Mouse (Mus musculus): Measurements from ENCODE around the gene Cope. TPM values are rescaled to one million over a fixed set of nuclear protein-coding genes. Genes with fewer than 3 reads are reported as not detected.

Cope gene
- polyA plus RNA-seq, 1 experiment = 263 TPM

DNA sequence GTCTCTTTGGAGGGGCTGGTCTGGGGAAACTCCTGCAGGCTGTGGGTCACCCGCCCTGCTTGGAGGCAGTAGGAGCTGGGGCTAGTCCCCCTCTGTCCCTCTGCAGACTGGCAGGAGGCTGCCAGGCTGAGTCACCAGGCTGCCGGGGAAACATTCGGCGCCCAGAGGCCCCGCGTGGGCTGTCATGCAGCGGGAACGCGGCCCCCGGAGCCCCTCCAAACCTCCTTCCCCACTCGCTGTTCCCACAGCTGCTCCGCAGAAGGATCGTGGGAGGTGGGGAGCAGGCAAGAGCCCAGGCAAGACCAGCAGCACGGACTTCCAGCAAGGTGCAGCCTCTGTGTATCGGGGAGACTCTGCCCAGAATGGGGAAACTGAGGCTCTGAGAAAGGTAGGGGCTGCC is 24.1 kb upstream of the Cope start:
- TF ChIP-seq POLR2A (IDR thresholded peaks at IDR 0.05; ENCODE audit: borderline replicate concordance, extremely low read depth, insufficient read depth, insufficient read length, poor library complexity, severe bottlenecking) (no peak), CTCF (IDR thresholded peaks at IDR 0.05; ENCODE audit: borderline replicate concordance, extremely low read depth, insufficient read depth, insufficient read length) (no peak)
- DNase-seq (ENCODE audit: low read depth) = no peak

DNA sequence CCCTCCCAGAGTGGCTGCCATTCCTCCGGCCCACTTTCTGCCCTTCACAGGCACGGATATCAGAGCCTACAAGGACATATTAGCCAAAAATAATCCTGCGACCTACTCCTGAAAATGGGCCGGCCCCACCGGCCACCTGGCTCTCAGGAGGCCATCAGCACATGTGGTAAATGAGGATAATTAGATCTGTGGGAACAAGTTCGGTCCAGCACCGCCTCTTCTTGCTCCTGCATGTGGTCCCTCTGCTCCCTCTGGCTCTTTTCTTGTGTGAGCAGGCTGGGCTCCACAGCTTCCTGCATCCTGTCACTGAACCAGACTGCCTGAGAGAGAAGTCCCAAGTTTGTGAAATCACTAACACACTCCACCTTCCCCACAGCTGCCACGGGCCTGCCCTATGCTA is 23.1 kb upstream of the Cope start:
- TF ChIP-seq CTCF (IDR thresholded peaks at IDR 0.05; ENCODE audit: borderline replicate concordance, extremely low read depth, insufficient read depth, insufficient read length) (no peak), POLR2A (IDR thresholded peaks at IDR 0.05; ENCODE audit: borderline replicate concordance, extremely low read depth, insufficient read depth, insufficient read length, poor library complexity, severe bottlenecking) (no peak)
- DNase-seq (ENCODE audit: low read depth) = no peak

DNA sequence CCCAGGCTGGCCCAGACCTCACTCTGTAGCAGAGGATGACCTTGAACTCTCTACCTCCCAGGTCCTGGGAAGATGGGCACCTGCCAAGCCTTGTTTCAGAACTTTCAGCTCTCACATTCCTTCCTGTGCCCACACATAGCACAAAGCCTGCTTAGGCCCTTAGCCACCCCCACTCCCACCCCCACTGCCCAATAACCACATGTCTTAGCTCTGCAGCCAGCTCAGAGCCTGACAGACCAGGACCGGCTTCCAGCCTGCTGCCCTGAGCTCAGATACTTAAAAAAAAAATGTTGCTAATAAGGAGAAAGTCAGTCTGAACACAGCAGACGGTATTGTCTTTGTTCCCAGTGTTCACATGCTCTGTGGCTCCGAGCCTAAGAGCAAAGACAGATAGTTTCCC is 21.3 kb upstream of the Cope start:
- no peak for DNase-seq (ENCODE audit: low read depth)
- no peak for TF ChIP-seq CTCF (IDR thresholded peaks at IDR 0.05; ENCODE audit: borderline replicate concordance, extremely low read depth, insufficient read depth, insufficient read length)
- no peak for TF ChIP-seq POLR2A (IDR thresholded peaks at IDR 0.05; ENCODE audit: borderline replicate concordance, extremely low read depth, insufficient read depth, insufficient read length, poor library complexity, severe bottlenecking)

DNA sequence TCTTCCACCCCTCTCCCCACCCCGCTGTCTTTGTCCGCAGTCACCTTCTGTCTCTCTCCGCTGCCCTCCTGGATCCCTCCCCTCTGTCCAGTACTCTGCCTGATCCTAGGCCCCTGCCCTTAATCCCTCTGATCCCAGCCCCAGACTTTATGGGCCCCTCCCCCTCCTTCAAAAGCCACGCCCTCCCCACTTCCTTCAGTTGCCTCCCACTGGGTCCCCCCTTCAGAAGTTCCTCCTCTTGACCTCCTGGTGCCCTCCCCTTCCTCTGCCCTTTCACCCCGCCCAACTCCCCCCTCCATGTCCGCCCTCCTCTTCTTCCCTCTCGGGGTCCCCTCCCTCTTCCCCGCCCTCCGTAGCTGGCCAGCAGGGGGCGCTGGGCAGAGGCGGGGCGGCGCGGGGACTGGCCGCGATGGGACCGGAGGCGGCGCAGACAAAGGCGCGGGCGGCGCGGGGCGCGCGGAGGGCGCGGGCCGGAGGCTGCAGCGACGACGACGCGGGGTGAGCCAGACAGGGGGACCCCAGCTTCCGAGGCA is 19.6 kb upstream of the Cope start, which contains the start of gene Homer3:
Homer3 (plus strand) TSS at position 225 of the 533 bp plus-strand sequence.
- TF ChIP-seq POLR2A (IDR thresholded peaks at IDR 0.05; ENCODE audit: borderline replicate concordance, extremely low read depth, insufficient read depth, insufficient read length, poor library complexity, severe bottlenecking) (peak; percentile 96), CTCF (IDR thresholded peaks at IDR 0.05; ENCODE audit: borderline replicate concordance, extremely low read depth, insufficient read depth, insufficient read length) (peak; percentile 82)
- peak; percentile 93 for DNase-seq (ENCODE audit: low read depth)

DNA sequence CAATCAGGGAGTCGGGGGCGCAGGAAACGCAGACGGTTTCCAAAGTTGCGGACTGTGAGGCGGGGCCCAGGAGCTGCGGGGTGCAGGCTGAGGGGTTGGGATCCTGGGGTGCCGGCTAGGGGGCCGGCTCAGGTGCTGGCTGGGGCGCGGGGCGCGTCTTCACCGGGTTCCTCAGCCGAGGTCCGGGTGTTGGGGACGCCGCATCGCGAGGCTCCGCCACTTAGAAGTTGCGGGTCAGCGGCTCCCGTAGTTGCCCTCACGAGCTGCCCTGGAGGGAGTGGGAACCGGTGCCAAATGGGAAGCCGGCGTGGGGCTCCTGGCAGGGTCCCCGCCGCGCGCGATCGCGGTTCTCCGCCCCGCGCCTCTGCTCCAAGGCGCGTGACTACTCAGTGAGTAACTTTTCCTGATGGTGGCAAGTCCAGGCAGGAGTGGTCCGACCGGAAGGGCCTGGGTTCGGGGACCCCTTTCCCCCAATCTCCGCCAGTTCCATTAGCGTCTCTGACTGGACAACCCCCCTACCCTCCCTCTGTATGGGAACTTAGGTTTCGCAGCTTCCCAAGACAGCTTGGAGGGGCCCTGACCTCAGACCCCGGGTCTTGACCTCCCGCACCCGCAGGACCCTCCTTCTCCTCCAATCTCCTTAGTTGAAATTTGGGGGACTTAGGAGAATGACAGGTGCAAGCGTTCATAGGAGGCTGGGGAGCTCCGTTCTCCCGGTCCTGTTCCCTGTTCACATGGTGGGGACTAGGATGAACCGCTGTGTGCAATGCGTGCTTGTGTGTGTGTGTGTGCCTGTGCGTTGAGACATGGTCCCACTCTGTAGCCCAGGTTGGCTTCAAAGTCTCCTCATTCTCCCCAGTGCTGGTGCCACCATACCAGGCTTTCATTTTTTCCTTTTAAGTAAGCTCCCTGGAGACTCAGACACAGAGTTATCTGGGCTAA is 18.9 kb upstream of the Cope start:
- DNase-seq (ENCODE audit: low read depth) = peak; percentile 45
- no peak for TF ChIP-seq CTCF (IDR thresholded peaks at IDR 0.05; ENCODE audit: borderline replicate concordance, extremely low read depth, insufficient read depth, insufficient read length)
- TF ChIP-seq POLR2A (IDR thresholded peaks at IDR 0.05; ENCODE audit: borderline replicate concordance, extremely low read depth, insufficient read depth, insufficient read length, poor library complexity, severe bottlenecking) = no peak

DNA sequence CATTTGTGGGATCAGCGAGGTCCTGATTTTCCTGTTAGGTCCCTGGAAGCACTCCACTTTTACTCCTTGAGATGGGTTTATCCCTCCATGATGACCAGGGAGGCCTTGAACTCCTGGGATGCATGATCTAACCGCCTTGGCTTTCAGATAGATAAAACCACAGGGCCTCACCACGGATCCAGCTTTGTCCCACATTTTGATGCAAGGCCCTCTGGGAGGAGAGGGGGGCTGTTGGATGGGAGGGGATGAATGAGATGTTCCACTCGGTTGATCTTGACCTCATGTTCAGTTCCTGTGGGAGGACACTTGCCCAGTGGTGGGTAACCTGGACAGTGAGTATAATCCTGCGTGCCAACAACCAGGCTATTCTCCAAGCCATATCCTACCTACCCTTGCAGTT is 17.9 kb upstream of the Cope start:
- TF ChIP-seq POLR2A (IDR thresholded peaks at IDR 0.05; ENCODE audit: borderline replicate concordance, extremely low read depth, insufficient read depth, insufficient read length, poor library complexity, severe bottlenecking) = no peak
- no peak for TF ChIP-seq CTCF (IDR thresholded peaks at IDR 0.05; ENCODE audit: borderline replicate concordance, extremely low read depth, insufficient read depth, insufficient read length)
- no peak for DNase-seq (ENCODE audit: low read depth)

DNA sequence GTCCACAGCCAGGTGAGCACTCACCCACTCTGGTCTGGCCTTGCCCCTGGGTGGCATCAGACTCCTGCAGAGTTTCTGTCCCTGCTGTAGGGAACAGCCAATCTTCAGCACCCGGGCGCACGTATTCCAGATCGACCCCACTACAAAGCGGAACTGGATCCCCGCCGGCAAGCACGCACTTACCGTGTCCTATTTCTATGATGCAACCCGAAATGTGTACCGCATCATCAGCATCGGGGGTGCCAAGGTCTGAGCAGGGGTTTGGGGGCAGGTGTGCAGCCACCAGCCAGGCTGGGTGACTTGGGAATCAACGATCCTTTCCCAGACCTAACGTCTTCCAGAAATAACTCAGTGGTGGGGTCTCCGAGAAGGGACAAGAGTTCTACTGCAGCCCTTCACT is 17.0 kb upstream of the Cope start:
- DNase-seq (ENCODE audit: low read depth) = no peak
- TF ChIP-seq CTCF (IDR thresholded peaks at IDR 0.05; ENCODE audit: borderline replicate concordance, extremely low read depth, insufficient read depth, insufficient read length) = no peak
- no peak for TF ChIP-seq POLR2A (IDR thresholded peaks at IDR 0.05; ENCODE audit: borderline replicate concordance, extremely low read depth, insufficient read depth, insufficient read length, poor library complexity, severe bottlenecking)

DNA sequence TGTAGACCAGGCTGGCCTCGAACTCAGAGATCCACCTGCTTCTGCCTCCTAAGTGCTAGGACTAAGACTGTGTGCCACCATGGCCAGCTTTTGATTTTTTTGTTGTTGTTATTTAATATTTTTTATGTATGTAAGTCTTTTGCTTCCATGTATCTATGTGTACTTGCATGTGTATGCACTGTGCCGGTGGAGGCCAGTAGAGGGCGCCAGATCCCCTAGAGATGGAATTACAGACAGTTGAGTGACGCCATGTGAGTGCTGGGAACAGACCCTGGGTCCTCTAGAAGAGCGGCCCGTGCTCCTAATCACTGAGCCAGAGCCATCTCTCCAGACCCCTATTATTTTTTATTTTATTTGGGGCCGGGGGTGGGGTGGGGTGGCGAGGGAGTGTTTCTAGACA is 15.6 kb upstream of the Cope start:
- TF ChIP-seq CTCF (IDR thresholded peaks at IDR 0.05; ENCODE audit: borderline replicate concordance, extremely low read depth, insufficient read depth, insufficient read length) (peak; percentile 40; the same call in 1 of the 2 replicates), POLR2A (IDR thresholded peaks at IDR 0.05; ENCODE audit: borderline replicate concordance, extremely low read depth, insufficient read depth, insufficient read length, poor library complexity, severe bottlenecking) (no peak)
- no peak for DNase-seq (ENCODE audit: low read depth)

DNA sequence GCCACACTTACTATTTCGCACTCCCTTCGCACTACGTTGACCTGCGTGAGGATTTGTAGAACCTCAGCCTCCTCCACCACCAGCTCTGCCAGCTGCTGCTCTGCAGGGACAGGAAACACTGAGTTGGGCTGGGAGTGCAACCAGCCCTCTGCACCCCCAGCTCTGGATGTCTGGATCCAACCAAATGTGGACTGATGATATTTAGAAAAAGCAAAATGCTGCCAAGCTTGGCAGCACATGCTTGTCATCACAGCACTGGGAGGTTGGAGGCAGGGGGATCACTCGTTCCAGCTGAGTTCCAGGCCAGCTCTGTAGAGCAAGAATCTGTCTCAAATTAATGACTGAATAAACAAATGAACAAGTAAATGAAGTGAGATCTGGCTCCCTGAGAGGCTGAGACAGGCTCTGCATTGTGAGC is 8.3 kb upstream of the Cope start:
- no peak for TF ChIP-seq POLR2A (IDR thresholded peaks at IDR 0.05; ENCODE audit: borderline replicate concordance, extremely low read depth, insufficient read depth, insufficient read length, poor library complexity, severe bottlenecking)
- TF ChIP-seq CTCF (IDR thresholded peaks at IDR 0.05; ENCODE audit: borderline replicate concordance, extremely low read depth, insufficient read depth, insufficient read length) = no peak
- DNase-seq (ENCODE audit: low read depth) = no peak

DNA sequence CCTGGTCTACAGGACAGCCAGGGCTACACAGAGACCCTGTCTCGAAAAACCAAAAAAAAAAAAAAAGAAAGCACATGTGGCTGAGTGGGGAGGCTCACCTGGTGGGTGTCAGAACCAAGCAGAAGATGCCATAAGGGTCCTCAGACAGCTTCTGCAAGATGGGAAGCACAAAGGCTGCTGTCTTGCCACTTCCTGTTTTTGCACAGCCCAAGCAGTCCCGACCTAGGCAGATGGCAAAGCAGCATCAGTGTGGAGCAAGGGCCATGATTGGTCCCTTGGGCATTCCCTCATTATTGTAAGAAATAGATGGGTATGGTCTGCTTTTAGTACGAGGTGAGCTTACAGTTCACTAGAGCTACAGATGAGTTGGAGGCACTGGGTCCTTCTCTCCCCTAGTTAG is 1.4 kb upstream of the Cope start:
- no peak for TF ChIP-seq POLR2A (IDR thresholded peaks at IDR 0.05; ENCODE audit: borderline replicate concordance, extremely low read depth, insufficient read depth, insufficient read length, poor library complexity, severe bottlenecking)
- no peak for TF ChIP-seq CTCF (IDR thresholded peaks at IDR 0.05; ENCODE audit: borderline replicate concordance, extremely low read depth, insufficient read depth, insufficient read length)
- no peak for DNase-seq (ENCODE audit: low read depth)

DNA sequence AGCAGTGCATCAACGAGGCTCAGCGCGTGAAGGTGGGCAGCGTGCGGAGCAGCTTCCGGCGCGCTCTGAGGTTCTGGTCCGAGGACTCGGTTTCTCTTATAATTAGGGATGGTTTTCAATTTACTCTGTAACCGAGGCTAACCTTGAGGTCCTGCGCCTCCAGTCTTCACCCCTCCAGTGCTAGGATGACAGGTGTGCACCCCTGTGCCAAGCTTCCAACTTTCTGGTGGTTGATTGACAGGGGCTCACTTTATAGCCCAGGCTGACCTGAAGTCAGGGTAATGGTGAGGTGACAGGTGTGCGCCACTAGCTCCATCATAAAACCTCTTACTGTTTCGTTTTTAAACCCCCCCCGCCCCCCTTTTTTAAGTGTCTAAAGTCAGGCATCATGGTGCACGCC is 583 bp downstream of the Cope start:
- no peak for DNase-seq (ENCODE audit: low read depth)
- TF ChIP-seq CTCF (IDR thresholded peaks at IDR 0.05; ENCODE audit: borderline replicate concordance, extremely low read depth, insufficient read depth, insufficient read length) (no peak), POLR2A (IDR thresholded peaks at IDR 0.05; ENCODE audit: borderline replicate concordance, extremely low read depth, insufficient read depth, insufficient read length, poor library complexity, severe bottlenecking) (no peak)

Data from brain, embryonic 14.5 days (tissue).